Mouse (Mus musculus) ES-E14 (cell line): Measurements from ENCODE around the gene Fam184b.

Experiments used
- HCFC1 ChIP-seq: IDR thresholded peaks from 2 replicates; pipeline ENCODE4 v1.6.1; 2012; ENCODE audit warnings: low read length, inconsistent platforms, borderline replicate concordance; ENCODE audit not compliant: insufficient read depth
- MAFK ChIP-seq: IDR thresholded peaks from 2 replicates; pipeline ENCODE4 v1.6.1; 2014; ENCODE audit warnings: mild to moderate bottlenecking, low read depth, low read length, inconsistent platforms; ENCODE audit not compliant: insufficient read depth
- ZC3H11A ChIP-seq: IDR thresholded peaks from 2 replicates; pipeline ENCODE4 v1.6.1; 2012; ENCODE audit warnings: low read depth, mild to moderate bottlenecking, inconsistent platforms, low read length, borderline replicate concordance

DNA sequence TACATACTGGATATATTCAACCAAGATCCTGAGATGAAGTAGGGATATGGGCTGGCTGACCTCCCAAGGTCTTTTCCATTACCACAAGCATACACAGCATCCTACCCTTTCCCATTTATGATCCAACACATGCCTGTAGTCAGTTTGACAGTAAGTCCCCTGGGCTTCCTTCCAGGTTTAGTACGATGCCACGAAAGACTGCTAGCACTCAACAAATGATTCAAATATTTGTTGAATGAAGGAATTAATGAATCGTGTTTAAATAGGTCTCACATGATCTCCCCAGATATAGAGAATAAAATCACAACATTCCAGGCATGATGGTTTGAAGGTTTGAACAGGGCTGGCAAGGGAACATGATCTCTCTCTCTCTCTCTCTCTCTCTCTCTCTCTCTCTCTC is 1.0 kb downstream of the Fam184b start:
- TF ChIP-seq HCFC1 (no peak), MAFK (no peak), ZC3H11A (no peak)
